Mouse (Mus musculus): ENCODE measurements around the gene Clock. TPM values are rescaled to one million over a fixed set of nuclear protein-coding genes. Genes with fewer than 3 reads are reported as not detected.

The Clock gene
- 10 to 100 TPM; 55.2 to 55.7 TPM for total RNA-seq (2021)
- long read RNA-seq, experiment 1, full-length matches to known transcripts: 5 of 29 reads
- long read RNA-seq, experiment 1, partial matches to known transcripts: 5 of 29 reads
- long read RNA-seq, experiment 1, other reads (novel, unspliced or antisense): 19 of 29 reads
- long read RNA-seq, experiment 2, full-length matches to known transcripts: 1 of 13 reads
- long read RNA-seq, experiment 2, partial matches to known transcripts: 1 of 13 reads
- long read RNA-seq, experiment 2, other reads (novel, unspliced or antisense): 11 of 13 reads

- DNase-seq (ENCODE audit: low spot score in 2 of 2): peak; percentile 87 to 92
Measured at GRCm38 (mm10) chr5:76304452-76305341, at the start of gene Clock. TSS of gene Clock (minus strand) at chr5:76304792.

- no peak for DNase-seq (ENCODE audit: low spot score in 2 of 2)
Measured at GRCm38 (mm10) chr5:76351953-76352611, 47.5 kb upstream of the Clock start.

GRCm38 (mm10) chr5:76351537-76351936 is 46.9 kb upstream of the Clock start:
- no peak for DNase-seq (ENCODE audit: low spot score in 2 of 2)

- DNase-seq (ENCODE audit: low spot score in 2 of 2): no peak
Measured at GRCm38 (mm10) chr5:76346137-76346536, 41.5 kb upstream of the Clock start.

- no peak for DNase-seq (ENCODE audit: low spot score in 2 of 2)
Measured at GRCm38 (mm10) chr5:76340931-76341330, 36.3 kb upstream of the Clock start.

- DNase-seq (ENCODE audit: low spot score in 2 of 2): no peak
Measured at GRCm38 (mm10) chr5:76337100-76337499, 32.5 kb upstream of the Clock start.

GRCm38 (mm10) chr5:76333833-76334232 is 29.2 kb upstream of the Clock start:
- no peak for DNase-seq (ENCODE audit: low spot score in 2 of 2)

GRCm38 (mm10) chr5:76330953-76331352 is 26.4 kb upstream of the Clock start, which contains the start of gene Pdcl2:
TSS of gene Pdcl2 (minus strand) at chr5:76331156.
- DNase-seq (ENCODE audit: low spot score in 2 of 2): no peak

- DNase-seq (ENCODE audit: low spot score in 2 of 2): no peak
Measured at GRCm38 (mm10) chr5:76327296-76327695, 22.7 kb upstream of the Clock start.

- DNase-seq (ENCODE audit: low spot score in 2 of 2): peak in 1 of 2 experiments; percentile 8
Measured at GRCm38 (mm10) chr5:76325113-76325512, 20.5 kb upstream of the Clock start.

GRCm38 (mm10) chr5:76321249-76322196 is 16.9 kb upstream of the Clock start:
- DNase-seq (ENCODE audit: low spot score in 2 of 2): no peak

GRCm38 (mm10) chr5:76308206-76308605 is 3.6 kb upstream of the Clock start:
- no peak for DNase-seq (ENCODE audit: low spot score in 2 of 2)

GRCm38 (mm10) chr5:76306261-76306660 is 1.7 kb upstream of the Clock start:
- no peak for DNase-seq (ENCODE audit: low spot score in 2 of 2)

- DNase-seq (ENCODE audit: low spot score in 2 of 2): no peak
Measured at GRCm38 (mm10) chr5:76305616-76306015, 1.0 kb upstream of the Clock start.

GRCm38 (mm10) chr5:76303745-76304451 is 694 bp downstream of the Clock start:
- peak; percentile 72 to 77 for DNase-seq (ENCODE audit: low spot score in 2 of 2)

GRCm38 (mm10) chr5:76303379-76303744 is 1.2 kb downstream of the Clock start:
- no peak for DNase-seq (ENCODE audit: low spot score in 2 of 2)

- no peak for DNase-seq (ENCODE audit: low spot score in 2 of 2)
Measured at GRCm38 (mm10) chr5:76302009-76302408, 2.6 kb downstream of the Clock start.

- no peak for DNase-seq (ENCODE audit: low spot score in 2 of 2)
Measured at GRCm38 (mm10) chr5:76289234-76289691, 15.3 kb downstream of the Clock start.

- DNase-seq (ENCODE audit: low spot score in 2 of 2): no peak
Measured at GRCm38 (mm10) chr5:76288256-76288655, 16.3 kb downstream of the Clock start.

GRCm38 (mm10) chr5:76287062-76287461 is 17.5 kb downstream of the Clock start:
- DNase-seq (ENCODE audit: low spot score in 2 of 2): no peak
